Mouse (Mus musculus): ENCODE data around the gene Hcfc1r1. TPM values are rescaled to one million over a fixed set of nuclear protein-coding genes. Genes with fewer than 3 reads are reported as not detected.

The Hcfc1r1 gene
- polyA plus RNA-seq, 1 experiment from 2014 or later = 110 TPM

DNA sequence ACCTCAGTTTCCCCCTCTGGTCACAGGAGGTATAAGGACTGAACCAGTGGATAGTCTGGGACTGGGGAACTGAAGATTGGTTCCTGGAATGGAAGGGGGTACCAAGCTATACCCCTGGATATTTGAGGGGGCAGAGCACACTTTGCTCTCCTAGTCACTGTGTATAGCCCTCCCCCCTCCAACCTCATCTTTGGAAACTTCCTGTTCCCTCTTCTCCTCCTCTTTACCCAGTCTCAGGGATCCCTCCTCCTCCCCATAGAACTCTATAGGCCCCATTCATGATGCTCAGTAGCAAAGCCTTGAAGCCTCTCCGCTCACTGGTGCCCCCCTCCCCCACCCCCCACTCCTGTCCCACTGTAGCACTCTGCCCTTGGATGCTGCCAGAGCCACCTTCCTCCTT lies 46.1 kb downstream of the Hcfc1r1 start:
- Histone ChIP-seq H3K27me3 (ENCODE audit: control insufficient read depth, insufficient read depth, low read length) (no peaks in the 10 kb centered on the region), H3K27ac (ENCODE audit: low read length) (no peak overlapping the region), H3K4me1 (ENCODE audit: control insufficient read depth, insufficient read depth, low read length) (no peaks in the 10 kb centered on the region), H3K4me3 (ENCODE audit: low read depth, low read length) (no peak overlapping the region), H3K4me2 (replicated peaks; ENCODE audit: low read depth, low read length) (no peak overlapping the region), H3K9me3 (ENCODE audit: control insufficient read depth, low read depth, low read length) (no peaks in the 10 kb centered on the region), H3K36me3 (ENCODE audit: control insufficient read depth, insufficient read depth, low read length) (no peaks in the 10 kb centered on the region), H3K9ac (replicated peaks; ENCODE audit: low read depth, low read length) (no peak overlapping the region)
- no peak for ATAC-seq (ENCODE audit: insufficient number of reproducible peaks, insufficient read depth, low FRiP score, low read depth)
- WGBS = 20% methylated on average over 1 of the region's 1 CpGs

- no peaks in the 10 kb centered on the region for H3K4me1 ChIP-seq (ENCODE audit: control insufficient read depth, insufficient read depth, low read length)
- H3K4me2 ChIP-seq (replicated peaks; ENCODE audit: low read depth, low read length) = no peak overlapping the region
- no peak for ATAC-seq (ENCODE audit: insufficient number of reproducible peaks, insufficient read depth, low FRiP score, low read depth)
- H3K9me3 ChIP-seq (ENCODE audit: control insufficient read depth, low read depth, low read length) = no peaks in the 10 kb centered on the region
- H3K9ac ChIP-seq (replicated peaks; ENCODE audit: low read depth, low read length) = no peak overlapping the region
- no peak overlapping the region for H3K4me3 ChIP-seq (ENCODE audit: low read depth, low read length)
- H3K36me3 ChIP-seq (ENCODE audit: control insufficient read depth, insufficient read depth, low read length) = no peaks in the 10 kb centered on the region
- whole genome bisulfite sequencing = 92% methylated on average over 2 of the region's 2 CpGs
- H3K27me3 ChIP-seq (ENCODE audit: control insufficient read depth, insufficient read depth, low read length) = no peaks in the 10 kb centered on the region
- H3K27ac ChIP-seq (ENCODE audit: low read length) = no peak overlapping the region
Observed at GRCm38 (mm10) chr17:23721886-23722285, 48.5 kb downstream of the Hcfc1r1 start.

DNA sequence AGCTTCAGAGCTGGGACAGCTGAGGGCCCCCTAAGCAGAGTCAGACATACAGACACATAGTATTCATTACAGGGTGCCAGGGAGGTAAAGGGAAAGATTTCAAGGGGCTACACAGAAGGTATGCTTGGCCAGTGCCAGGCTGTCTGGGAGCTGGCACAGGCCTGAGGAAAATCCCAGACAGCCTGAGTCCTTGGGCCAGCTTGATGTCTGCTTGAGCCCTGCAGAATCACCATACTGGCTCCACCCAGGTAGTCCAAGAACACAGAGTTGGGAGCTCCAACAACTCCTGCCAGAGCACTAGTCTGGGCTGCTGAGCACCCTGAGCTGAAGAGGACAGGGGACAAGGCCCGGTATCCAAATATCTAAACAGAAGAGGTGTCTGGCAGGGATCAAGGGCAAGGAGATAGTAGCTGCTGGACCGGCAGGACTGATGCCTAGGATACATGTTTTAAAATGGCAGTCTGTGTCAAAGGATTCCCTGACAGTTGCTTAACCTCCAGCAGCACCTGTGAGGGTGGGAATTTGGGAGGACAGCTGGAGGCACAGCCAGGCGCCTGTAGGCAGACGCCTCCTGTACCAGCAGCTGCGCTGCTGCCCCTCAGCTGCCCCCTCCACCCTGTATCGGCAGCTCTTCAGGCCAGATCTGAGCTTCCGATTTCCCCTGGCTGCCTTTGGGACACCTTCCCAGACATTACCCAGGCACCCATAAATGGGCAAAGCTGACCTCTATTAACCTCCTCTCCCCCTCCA lies 49.2 kb downstream of the Hcfc1r1 start, which contains the start of gene 1520401A03Rik:
Gene 1520401A03Rik (minus strand): TSS at position 408 of the 750 bp plus-strand sequence.
- no peak within 1 kb of the TSS for H3K4me3 ChIP-seq (ENCODE audit: low read depth, low read length)
- H3K9me3 ChIP-seq (ENCODE audit: control insufficient read depth, low read depth, low read length) = no peaks in the 10 kb centered on the region
- WGBS = 68% methylated on average over 7 of the region's 7 CpGs
- no peaks in the 10 kb centered on the region for H3K36me3 ChIP-seq (ENCODE audit: control insufficient read depth, insufficient read depth, low read length)
- no peak within 1 kb of the TSS for H3K27ac ChIP-seq (ENCODE audit: low read length)
- ATAC-seq (ENCODE audit: insufficient number of reproducible peaks, insufficient read depth, low FRiP score, low read depth) = no peak
- H3K9ac ChIP-seq (replicated peaks; ENCODE audit: low read depth, low read length) = no peak within 1 kb of the TSS
- no peak within 1 kb of the TSS for H3K4me2 ChIP-seq (replicated peaks; ENCODE audit: low read depth, low read length)
- peaks cover 5% of the 10 kb centered on the region; the same call in 1 of the 2 replicates for H3K4me1 ChIP-seq (ENCODE audit: control insufficient read depth, insufficient read depth, low read length)
- no peaks in the 10 kb centered on the region for H3K27me3 ChIP-seq (ENCODE audit: control insufficient read depth, insufficient read depth, low read length)

Other genes with a start within 250 kb of the Hcfc1r1 start
- not detected in 2 replicates for gene Vmn2r117, start 193.9 kb upstream of the Hcfc1r1 start, polyA plus RNA-seq (2014; fragmentation: Nextera tagmentation; extraction: Ambion mirVana)
- gene Zfp213, start 109.4 kb upstream of the Hcfc1r1 start, polyA plus RNA-seq (2014; fragmentation: Nextera tagmentation; extraction: Ambion mirVana) = 18.1 and 18.9 TPM in 2 replicates
- gene Zfp13, start 74.1 kb upstream of the Hcfc1r1 start, polyA plus RNA-seq (2014; fragmentation: Nextera tagmentation; extraction: Ambion mirVana) = 13.6 and 15.7 TPM in 2 replicates
- gene Zscan10, start 72.7 kb upstream of the Hcfc1r1 start, polyA plus RNA-seq (2014; fragmentation: Nextera tagmentation; extraction: Ambion mirVana) = 0.10 TPM in 1 of 2 replicates, not detected in the other
- gene Mmp25, start 28.3 kb upstream of the Hcfc1r1 start, polyA plus RNA-seq (2014; fragmentation: Nextera tagmentation; extraction: Ambion mirVana) = 0.74 and 0.77 TPM in 2 replicates
- gene Bicdl2, start 13.1 kb upstream of the Hcfc1r1 start, polyA plus RNA-seq (2014; fragmentation: Nextera tagmentation; extraction: Ambion mirVana) = 2.4 and 3.1 TPM in 2 replicates
- 36.5 and 40.0 TPM in 2 replicates for gene Thoc6, start 286 bp downstream of the Hcfc1r1 start, polyA plus RNA-seq (2014; fragmentation: Nextera tagmentation; extraction: Ambion mirVana)
- gene Tnfrsf12a, start 3.9 kb downstream of the Hcfc1r1 start, polyA plus RNA-seq (2014; fragmentation: Nextera tagmentation; extraction: Ambion mirVana) = 18.0 and 20.7 TPM in 2 replicates
- gene Cldn6, start 5.7 kb downstream of the Hcfc1r1 start, polyA plus RNA-seq (2014; fragmentation: Nextera tagmentation; extraction: Ambion mirVana) = 149 and 158 TPM in 2 replicates
- gene Cldn9, start 10.4 kb downstream of the Hcfc1r1 start, polyA plus RNA-seq (2014; fragmentation: Nextera tagmentation; extraction: Ambion mirVana) = 2.9 and 3.0 TPM in 2 replicates
- gene 1520401A03Rik, start 49.2 kb downstream of the Hcfc1r1 start, polyA plus RNA-seq (2014; fragmentation: Nextera tagmentation; extraction: Ambion mirVana) = 0.20 TPM in 1 of 2 replicates, not detected in the other
- gene Pkmyt1, start 52.7 kb downstream of the Hcfc1r1 start, polyA plus RNA-seq (2014; fragmentation: Nextera tagmentation; extraction: Ambion mirVana) = 54.8 and 55.9 TPM in 2 replicates
- 24.7 and 25.2 TPM in 2 replicates for gene Paqr4, start 67.3 kb downstream of the Hcfc1r1 start, polyA plus RNA-seq (2014; fragmentation: Nextera tagmentation; extraction: Ambion mirVana)
- 0.45 and 0.69 TPM in 2 replicates for gene Kremen2, start 72.2 kb downstream of the Hcfc1r1 start, polyA plus RNA-seq (2014; fragmentation: Nextera tagmentation; extraction: Ambion mirVana)
- gene Flywch1, start 98.0 kb downstream of the Hcfc1r1 start, polyA plus RNA-seq (2014; fragmentation: Nextera tagmentation; extraction: Ambion mirVana) = 54.3 and 57.3 TPM in 2 replicates
- 29.0 and 31.0 TPM in 2 replicates for gene Flywch2, start 112.5 kb downstream of the Hcfc1r1 start, polyA plus RNA-seq (2014; fragmentation: Nextera tagmentation; extraction: Ambion mirVana)
- 513 and 521 TPM in 2 replicates for gene Srrm2, start 116.9 kb downstream of the Hcfc1r1 start, polyA plus RNA-seq (2014; fragmentation: Nextera tagmentation; extraction: Ambion mirVana)
- 1,042 and 1,209 TPM in 2 replicates for gene Elob, start 155.5 kb downstream of the Hcfc1r1 start, polyA plus RNA-seq (2014; fragmentation: Nextera tagmentation; extraction: Ambion mirVana)
- not detected in 2 replicates for gene Prss33, start 162.5 kb downstream of the Hcfc1r1 start, polyA plus RNA-seq (2014; fragmentation: Nextera tagmentation; extraction: Ambion mirVana)
- 1.1 and 1.6 TPM in 2 replicates for gene Prss32, start 170.3 kb downstream of the Hcfc1r1 start, polyA plus RNA-seq (2014; fragmentation: Nextera tagmentation; extraction: Ambion mirVana)
- gene Prss41, start 170.6 kb downstream of the Hcfc1r1 start, polyA plus RNA-seq (2014; fragmentation: Nextera tagmentation; extraction: Ambion mirVana) = 1.1 and 2.3 TPM in 2 replicates
- not detected in 2 replicates for gene Prss21, start 194.5 kb downstream of the Hcfc1r1 start, polyA plus RNA-seq (2014; fragmentation: Nextera tagmentation; extraction: Ambion mirVana)
- gene Dcpp1, start 207.3 kb downstream of the Hcfc1r1 start, polyA plus RNA-seq (2014; fragmentation: Nextera tagmentation; extraction: Ambion mirVana) = not detected in 2 replicates
- not detected in 2 replicates for gene Dcpp2, start 207.3 kb downstream of the Hcfc1r1 start, polyA plus RNA-seq (2014; fragmentation: Nextera tagmentation; extraction: Ambion mirVana)
- gene Dcpp3, start 243.9 kb downstream of the Hcfc1r1 start, polyA plus RNA-seq (2014; fragmentation: Nextera tagmentation; extraction: Ambion mirVana) = not detected in 2 replicates

Measured in stomach, embryonic 14.5 days (tissue).